22 mouse cellular contexts compared by ENCODE assay signal in the genomic region with DNA sequence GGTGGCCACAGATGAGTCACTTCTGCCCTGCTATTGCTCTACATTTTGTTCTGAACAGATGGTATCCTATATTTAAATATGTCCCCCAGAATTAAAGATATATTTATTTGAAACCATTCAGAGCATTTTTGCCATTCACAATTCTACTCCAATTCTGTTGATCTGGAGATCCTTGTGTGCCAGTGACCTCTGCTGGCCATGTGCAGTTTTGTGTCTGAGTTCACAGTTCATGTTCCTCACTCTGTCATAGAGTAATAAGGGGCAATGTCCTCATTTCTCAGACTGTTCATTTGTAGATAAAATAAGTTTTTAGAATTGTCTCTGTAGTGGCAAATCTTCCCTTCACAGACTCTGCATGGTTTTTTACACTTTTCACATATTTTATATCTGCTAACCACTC.
DNase-seq lines count a peak whose midpoint lies in the region; ATAC-seq and TF ChIP-seq lines count a peak whose summit lies in the region.
"Had no signal": no experiment of that assay in that cellular context is flagged by ENCODE, and none has a peak within 500 bp of the region (broad histone marks: within the 10 kb centered on the region; RNA-seq: fewer than 3 reads in every experiment).

No protein-coding gene starts in this region.

- no peak overlapping the region for H3K27ac ChIP-seq in thymus, adult 2 months (ENCODE audit: control insufficient read depth, insufficient read depth, low read length)
- H3K27ac ChIP-seq: embryonic facial prominence, embryonic 15.5 days; forebrain, embryonic 10.5 days; heart, embryonic 10.5 days; hindbrain, embryonic 12.5 days; limb, embryonic 12.5 days; liver, embryonic 13.5 days; lung, embryonic 15.5 days; macrophage; midbrain, embryonic 12.5 days; neural tube, embryonic 12.5 days had no signal

- no peaks in the 10 kb centered on the region for H3K4me1 ChIP-seq in thymus, adult 2 months (replicated peaks; ENCODE audit: control insufficient read depth, insufficient read depth, low read length)
- H3K4me1 ChIP-seq: embryonic facial prominence, embryonic 15.5 days; forebrain, embryonic 10.5 days; heart, embryonic 10.5 days; hindbrain, embryonic 12.5 days; limb, embryonic 12.5 days; liver, embryonic 13.5 days; lung, embryonic 15.5 days; midbrain, embryonic 12.5 days; neural tube, embryonic 12.5 days had no signal

- no peak overlapping the region for H3K4me3 ChIP-seq in thymus, adult 2 months (ENCODE audit: control insufficient read depth, insufficient read depth, low read length)
- H3K4me3 ChIP-seq: embryonic facial prominence, embryonic 15.5 days; forebrain, embryonic 10.5 days; heart, embryonic 10.5 days; hindbrain, embryonic 12.5 days; limb, embryonic 12.5 days; liver, embryonic 13.5 days; lung, embryonic 15.5 days; midbrain, embryonic 12.5 days; neural tube, embryonic 12.5 days had no signal

- intact Hi-C loops in left cerebral cortex, postnatal 4 days (cut with DNase I): no loop called here

- ATAC-seq in CD4-positive, CD25-positive, alpha-beta regulatory T cell, adult 4 months: no peak
- ATAC-seq: forebrain, postnatal 0 days had no signal

- no peak for TF ChIP-seq POLR2A in thymus, adult 2 months (IDR thresholded peaks at IDR 0.05; ENCODE audit: control insufficient read depth, extremely low read depth, insufficient read depth, low read length, poor library complexity)

- peak; percentile 28 for DNase-seq in CD4-positive, CD25-positive, alpha-beta regulatory T cell, adult 2 months (ENCODE audit: low read depth, low spot score)
- DNase-seq in thymus, adult 2 months: peak; percentile 46
- DNase-seq in thymus, postnatal 0 days (ENCODE audit: low spot score): no peak
- DNase-seq in splenic B cell, adult 2 months (ENCODE audit: low read depth, low spot score): peak; percentile 42
- DNase-seq in left cerebral cortex, postnatal 4 days: no peak
- DNase-seq in layer of hippocampus, adult 9-10 months (ENCODE audit: low spot score): no peak
- no peak for DNase-seq in cerebellum, postnatal 36 days
- DNase-seq: adrenal gland, adult 8-10 months; cerebellum, adult 9-11 months; forebrain, postnatal 0 days; heart, postnatal 10 days; liver, embryonic 13.5 days had no signal

- H3K27me3 ChIP-seq in thymus, adult 2 months (ENCODE audit: control insufficient read depth, insufficient read depth, low read length): no peaks in the 10 kb centered on the region
- no peaks in the 10 kb centered on the region for H3K27me3 ChIP-seq in splenic B cell, adult 2 months (ENCODE audit: control insufficient read depth, insufficient read depth, low read length, poor library complexity, severe bottlenecking)
- H3K27me3 ChIP-seq: embryonic facial prominence, embryonic 15.5 days; hindbrain, embryonic 12.5 days; limb, embryonic 12.5 days; liver, embryonic 13.5 days; lung, embryonic 15.5 days; midbrain, embryonic 12.5 days; neural tube, embryonic 12.5 days had no signal

- no peaks in the 10 kb centered on the region for H3K36me3 ChIP-seq in thymus, adult 2 months (ENCODE audit: control insufficient read depth, insufficient read depth, low read length)
- no peaks in the 10 kb centered on the region for H3K36me3 ChIP-seq in splenic B cell, adult 2 months (ENCODE audit: control insufficient read depth, insufficient read depth, low read length, poor library complexity, severe bottlenecking)
- H3K36me3 ChIP-seq: embryonic facial prominence, embryonic 15.5 days; forebrain, embryonic 10.5 days; heart, embryonic 10.5 days; hindbrain, embryonic 12.5 days; limb, embryonic 12.5 days; liver, embryonic 13.5 days; lung, embryonic 15.5 days; midbrain, embryonic 12.5 days; neural tube, embryonic 12.5 days had no signal

- no peak for TF ChIP-seq CTCF in thymus, adult 2 months (IDR thresholded peaks at IDR 0.05; ENCODE audit: borderline replicate concordance, control insufficient read depth, extremely low read depth, insufficient read depth, low read length, poor library complexity)

Comparison
In these comparisons a context has a peak if more than half of its experiments do, and no peak if none do; other contexts are left out.
1. DNase-seq: peak in CD4-positive, CD25-positive, alpha-beta regulatory T cell, adult 2 months (single experiment), thymus, adult 2 months (single experiment) and splenic B cell, adult 2 months (single experiment); none in thymus, postnatal 0 days (single experiment), left cerebral cortex, postnatal 4 days (single experiment), layer of hippocampus, adult 9-10 months (single experiment) and cerebellum, postnatal 36 days (0 of 2).